Mouse (Mus musculus) heart, embryonic 15.5 days (tissue): ENCODE data around the gene Tnfrsf21. TPM values are rescaled to one million over a fixed set of nuclear protein-coding genes. Genes with fewer than 3 reads are reported as not detected.
A peak's percentile ranks its signal among the peaks of the same experiment; 100 is the strongest.

ENCODE experiments used
- ATAC-seq: fragments of 200-750 bp; cut with Nextera tagmentation; replicated peaks from 2 replicates; pipeline ENCODE4 v1.8.0; 2017; ENCODE audit warnings: low read depth, moderate TSS enrichment; ENCODE audit not compliant: insufficient number of reproducible peaks, insufficient read depth, low FRiP score
- H3K27ac ChIP-seq: fragments of 300-500 bp; sonication (generic); 2 replicates; pipeline ENCODE4 v1.5.1; 2015; ENCODE audit warnings: mild to moderate bottlenecking, inconsistent platforms
- H3K27me3 ChIP-seq: fragments of 300-500 bp; sonication (generic); 2 replicates; pipeline ENCODE4 v1.6.1; 2015; ENCODE audit warnings: inconsistent platforms
- H3K36me3 ChIP-seq: fragments of 300-500 bp; sonication (generic); 2 replicates; pipeline ENCODE4 v1.6.1; 2015; ENCODE audit warnings: mild to moderate bottlenecking, inconsistent platforms
- H3K4me1 ChIP-seq: fragments of 300-500 bp; sonication (generic); replicated peaks from 2 replicates; pipeline ENCODE4 v1.6.1; 2015; ENCODE audit warnings: inconsistent platforms
- H3K4me2 ChIP-seq: fragments of 300-500 bp; sonication (generic); 2 replicates; pipeline ENCODE4 v1.6.1; 2015; ENCODE audit warnings: inconsistent platforms, mild to moderate bottlenecking, moderate library complexity
- H3K4me3 ChIP-seq: fragments of 300-500 bp; sonication (generic); 2 replicates; pipeline ENCODE4 v1.5.1; 2015; ENCODE audit warnings: mild to moderate bottlenecking, inconsistent platforms
- H3K9ac ChIP-seq: fragments of 300-500 bp; sonication (generic); 2 replicates; pipeline ENCODE4 v1.6.1; 2015; ENCODE audit warnings: mild to moderate bottlenecking, inconsistent platforms
- H3K9me3 ChIP-seq: fragments of 300-500 bp; sonication (generic); replicated peaks from 2 replicates; pipeline ENCODE4 v1.6.1; 2016; ENCODE audit warnings: inconsistent platforms
- WGBS: fragments of 180-500 bp; shearing (Covaris S2); methylation state at CpG from one replicate; pipeline ENCODE4 v1.1.7; 2015; ENCODE audit warnings: mixed read lengths; 5-methylcytosine and 5-hydroxymethylcytosine counted together
- polyA plus RNA-seq: library from polyadenylated mRNA; unstranded; fragments of >200 nt; fragmentation: Nextera tagmentation; extraction: Ambion mirVana; gene quantifications from 2 replicates; pipeline ENCODE4 v1.2.1, GENCODE M21; 2015

Gene Tnfrsf21
- 9.4 and 14.4 TPM in 2 replicates for polyA plus RNA-seq

GRCm38 (mm10) chr17:43016371-43017331 lies at the start of gene Tnfrsf21:
TSS of gene Tnfrsf21 (plus strand) at chr17:43016555.
- Histone ChIP-seq H3K27me3 (peaks cover 24% of the 10 kb centered on the region), H3K27ac (peak within 1 kb of the TSS; percentile 53), H3K36me3 (no peaks in the 10 kb centered on the region), H3K4me1 (peaks cover 8% of the 10 kb centered on the region; the same call in 1 of the 2 replicates), H3K4me2 (peak within 1 kb of the TSS; percentile 94), H3K4me3 (peak within 1 kb of the TSS; percentile 65), H3K9ac (peak within 1 kb of the TSS; percentile 65), H3K9me3 (no peaks in the 10 kb centered on the region)
- ATAC-seq, result peak; percentile 90
- WGBS, result under 1% methylated on average over 79 of the region's 80 CpGs

DNA sequence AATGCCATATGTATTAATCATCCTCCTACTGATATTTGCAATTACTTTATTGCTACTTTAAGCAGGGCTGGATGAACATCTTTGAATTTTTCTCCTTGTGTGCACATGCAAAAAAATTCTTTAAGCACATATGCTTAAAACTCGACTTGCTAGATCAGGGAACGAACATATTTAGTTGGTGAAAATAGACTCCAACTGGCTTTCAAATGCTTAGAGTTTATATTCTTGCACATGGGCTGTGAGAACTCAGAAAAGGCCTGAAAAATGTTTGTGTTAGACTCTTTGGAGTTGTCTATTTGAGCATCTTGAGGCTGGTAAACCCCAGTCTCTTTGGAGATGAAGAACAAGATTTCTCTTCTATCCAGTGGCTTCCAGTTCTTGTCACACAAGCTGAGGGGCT lies 48.2 kb upstream of the Tnfrsf21 start:
- no peaks in the 10 kb centered on the region for H3K4me1 ChIP-seq
- H3K4me2 ChIP-seq, result no peak overlapping the region
- ATAC-seq, result no peak
- H3K4me3 ChIP-seq, result no peak overlapping the region
- no peak overlapping the region for H3K9ac ChIP-seq
- H3K36me3 ChIP-seq, result no peaks in the 10 kb centered on the region
- H3K27me3 ChIP-seq, result no peaks in the 10 kb centered on the region
- H3K27ac ChIP-seq, result no peak overlapping the region
- no peaks in the 10 kb centered on the region for H3K9me3 ChIP-seq
- 74% methylated on average over 2 of the region's 2 CpGs for WGBS

GRCm38 (mm10) chr17:42975312-42975996 lies 40.9 kb upstream of the Tnfrsf21 start:
- no peaks in the 10 kb centered on the region for H3K27me3 ChIP-seq
- H3K27ac ChIP-seq, result peak overlapping the region; percentile 65
- no peaks in the 10 kb centered on the region for H3K36me3 ChIP-seq
- H3K4me3 ChIP-seq, result no peak overlapping the region
- H3K9me3 ChIP-seq, result no peaks in the 10 kb centered on the region
- peak; percentile 50; the same call in 1 of the 2 replicates for ATAC-seq
- peak overlapping the region; percentile 36 for H3K4me2 ChIP-seq
- H3K9ac ChIP-seq, result no peak overlapping the region
- WGBS, result 38% methylated on average over 18 of the region's 18 CpGs
- peaks cover 4% of the 10 kb centered on the region for H3K4me1 ChIP-seq

DNA sequence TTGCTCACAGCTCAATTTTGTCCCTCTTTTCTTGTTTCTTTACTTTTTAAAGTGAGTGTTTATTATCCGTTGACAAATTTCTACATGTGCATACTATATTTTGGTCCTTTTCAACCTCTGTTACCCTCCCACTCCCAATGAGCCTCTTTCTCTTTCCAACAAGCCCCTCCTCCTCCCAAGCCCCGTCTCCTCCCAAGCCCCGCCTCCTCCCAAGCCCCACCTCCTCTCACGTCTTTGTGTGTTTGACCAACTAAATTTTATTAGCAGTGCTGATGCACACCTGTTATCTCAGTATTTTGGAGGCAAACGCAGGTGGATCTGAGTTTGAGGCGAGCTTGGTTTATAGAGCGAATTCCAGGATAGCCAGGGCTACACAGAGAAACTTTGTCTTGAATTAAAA lies 38.6 kb upstream of the Tnfrsf21 start:
- Histone ChIP-seq H3K4me1 (peaks cover 10% of the 10 kb centered on the region), H3K36me3 (no peaks in the 10 kb centered on the region), H3K4me2 (no peak overlapping the region), H3K27me3 (no peaks in the 10 kb centered on the region), H3K4me3 (no peak overlapping the region), H3K27ac (no peak overlapping the region), H3K9ac (no peak overlapping the region), H3K9me3 (no peaks in the 10 kb centered on the region)
- 65% methylated on average over 7 of the region's 7 CpGs for WGBS
- no peak for ATAC-seq

GRCm38 (mm10) chr17:42978345-42978744 lies 38.0 kb upstream of the Tnfrsf21 start:
- 64% methylated on average over 4 of the region's 4 CpGs for WGBS
- no peak for ATAC-seq
- no peaks in the 10 kb centered on the region for H3K36me3 ChIP-seq
- peaks cover 10% of the 10 kb centered on the region for H3K4me1 ChIP-seq
- no peak overlapping the region for H3K27ac ChIP-seq
- H3K4me3 ChIP-seq, result no peak overlapping the region
- H3K27me3 ChIP-seq, result no peaks in the 10 kb centered on the region
- no peak overlapping the region for H3K4me2 ChIP-seq
- H3K9ac ChIP-seq, result no peak overlapping the region
- no peaks in the 10 kb centered on the region for H3K9me3 ChIP-seq

DNA sequence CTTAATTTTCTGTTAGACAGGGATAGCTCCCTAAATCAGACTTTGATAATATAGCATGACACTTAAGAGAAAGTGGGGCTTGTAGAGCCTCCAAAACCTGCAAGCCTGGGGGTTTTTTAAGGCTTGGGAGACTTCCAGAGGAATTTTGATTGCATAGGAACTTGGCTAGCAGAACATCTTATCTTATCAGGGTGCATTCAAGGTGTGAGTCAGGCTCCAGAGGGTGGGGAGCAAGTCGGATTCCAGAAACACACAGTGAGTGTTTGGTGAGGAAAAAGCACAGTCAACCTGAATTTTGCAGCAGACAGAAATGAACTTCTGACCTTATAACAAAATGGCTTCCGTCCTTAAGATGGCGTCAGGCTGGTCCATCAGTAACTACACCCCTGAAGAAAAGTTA lies 34.5 kb upstream of the Tnfrsf21 start:
- Histone ChIP-seq H3K36me3 (no peaks in the 10 kb centered on the region), H3K27ac (no peak overlapping the region), H3K4me1 (peaks cover 6% of the 10 kb centered on the region), H3K4me3 (no peak overlapping the region), H3K27me3 (no peaks in the 10 kb centered on the region), H3K9ac (no peak overlapping the region), H3K9me3 (no peaks in the 10 kb centered on the region), H3K4me2 (no peak overlapping the region)
- WGBS, result 52% methylated on average over 3 of the region's 3 CpGs
- no peak for ATAC-seq

DNA sequence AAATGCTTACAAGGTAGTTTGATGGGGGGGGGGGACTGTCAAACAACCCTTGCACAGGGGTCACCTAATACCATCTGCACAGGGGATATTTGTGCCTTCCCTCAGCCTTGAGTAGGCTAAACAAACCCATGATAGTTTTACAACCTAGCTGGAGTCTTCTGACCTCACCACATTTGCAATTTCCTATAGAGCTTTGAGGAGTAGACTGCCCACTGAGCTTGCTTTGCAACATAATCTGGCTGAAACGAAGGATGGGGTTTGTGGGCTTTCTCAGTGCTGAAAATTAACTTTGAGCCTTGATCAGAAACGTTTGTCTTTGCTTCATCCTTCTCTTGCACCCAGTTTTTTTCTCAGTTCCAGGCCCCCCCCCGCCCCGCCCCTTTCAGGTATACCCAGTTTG lies 33.8 kb upstream of the Tnfrsf21 start:
- no peak overlapping the region for H3K4me2 ChIP-seq
- no peaks in the 10 kb centered on the region for H3K9me3 ChIP-seq
- no peaks in the 10 kb centered on the region for H3K36me3 ChIP-seq

DNA sequence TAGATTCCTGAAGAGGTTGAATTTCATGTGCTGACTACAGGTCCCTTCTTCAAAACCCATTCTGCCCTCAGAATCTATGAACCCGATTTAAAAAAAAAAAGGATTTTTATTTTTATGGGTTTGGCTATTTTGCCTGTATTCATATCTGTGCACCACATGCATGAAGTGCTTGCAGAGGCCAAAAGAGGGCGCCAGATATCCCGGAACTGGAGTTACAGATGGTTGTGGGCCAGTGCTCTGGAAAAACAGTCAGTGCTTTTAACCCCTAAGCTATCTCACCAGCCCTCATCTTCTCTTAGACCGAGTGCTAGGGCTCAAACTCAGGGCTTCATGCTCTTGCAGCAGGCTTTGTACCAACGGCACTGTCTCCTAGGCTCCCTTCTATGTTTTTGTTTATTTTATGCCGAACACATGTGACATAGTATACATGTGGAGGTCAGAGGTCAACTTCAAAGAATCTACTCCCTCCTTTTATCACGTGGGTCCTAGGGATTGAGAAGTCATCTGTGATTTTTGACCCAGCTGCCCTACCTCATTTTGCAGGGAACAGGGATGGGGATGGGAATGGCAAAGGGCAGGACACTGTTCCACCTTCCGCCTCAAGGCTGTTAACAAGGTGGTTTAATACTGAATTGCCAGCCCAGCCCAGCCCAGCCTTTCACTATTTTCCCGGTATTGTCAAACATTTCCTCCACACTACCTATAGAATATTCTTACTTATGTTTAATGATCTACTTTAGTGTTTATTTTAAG lies 30.3 kb upstream of the Tnfrsf21 start:
- no peaks in the 10 kb centered on the region for H3K36me3 ChIP-seq
- ATAC-seq, result no peak
- no peaks in the 10 kb centered on the region for H3K9me3 ChIP-seq
- WGBS, result 60% methylated on average over 9 of the region's 9 CpGs
- H3K4me1 ChIP-seq, result peaks cover 6% of the 10 kb centered on the region
- H3K4me2 ChIP-seq, result no peak overlapping the region
- no peak overlapping the region for H3K4me3 ChIP-seq
- H3K9ac ChIP-seq, result no peak overlapping the region
- H3K27ac ChIP-seq, result no peak overlapping the region
- no peaks in the 10 kb centered on the region for H3K27me3 ChIP-seq

More for the DNA sequence above, 33.8 kb upstream of the Tnfrsf21 start:
- Histone ChIP-seq H3K4me1 (peaks cover 6% of the 10 kb centered on the region), H3K4me3 (no peak overlapping the region), H3K27me3 (no peaks in the 10 kb centered on the region), H3K27ac (no peak overlapping the region), H3K9ac (no peak overlapping the region)
- WGBS, result 61% methylated on average over 4 of the region's 4 CpGs
- no peak for ATAC-seq

DNA sequence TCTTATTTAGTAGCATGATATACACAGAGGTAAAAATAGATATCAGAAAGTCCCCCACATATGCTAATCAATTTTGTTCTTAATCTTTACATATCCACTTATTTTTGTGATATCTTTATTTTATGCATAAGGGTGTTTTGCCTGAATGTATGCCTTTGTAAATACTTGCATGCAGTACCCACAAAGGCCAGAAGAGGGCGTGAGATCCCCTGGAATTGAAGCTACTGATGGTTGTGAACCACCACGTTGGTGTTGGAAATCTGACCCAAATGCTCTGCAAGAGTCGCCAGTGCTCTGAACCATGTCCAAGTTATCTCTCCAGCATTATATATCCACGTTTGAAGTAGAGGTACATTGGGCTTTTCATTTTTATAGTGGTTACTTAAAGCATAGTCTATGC lies 28.7 kb upstream of the Tnfrsf21 start:
- H3K4me2 ChIP-seq, result no peak overlapping the region
- H3K4me3 ChIP-seq, result no peak overlapping the region
- no peaks in the 10 kb centered on the region for H3K27me3 ChIP-seq
- H3K4me1 ChIP-seq, result no peaks in the 10 kb centered on the region
- no peak overlapping the region for H3K27ac ChIP-seq
- no peaks in the 10 kb centered on the region for H3K36me3 ChIP-seq
- no peak for ATAC-seq
- 28% methylated on average over 4 of the region's 4 CpGs for WGBS
- no peaks in the 10 kb centered on the region for H3K9me3 ChIP-seq
- H3K9ac ChIP-seq, result no peak overlapping the region

GRCm38 (mm10) chr17:42989981-42990380 lies 26.4 kb upstream of the Tnfrsf21 start:
- Histone ChIP-seq H3K9me3 (no peaks in the 10 kb centered on the region), H3K27ac (no peak overlapping the region), H3K36me3 (no peaks in the 10 kb centered on the region), H3K9ac (no peak overlapping the region), H3K4me1 (no peaks in the 10 kb centered on the region), H3K4me2 (no peak overlapping the region), H3K27me3 (no peaks in the 10 kb centered on the region), H3K4me3 (no peak overlapping the region)
- ATAC-seq, result 0 out of 2 replicates have a peak, but pooled peaks have one; percentile 31
- WGBS, result 76% methylated on average over 4 of the region's 4 CpGs

GRCm38 (mm10) chr17:42991112-42991511 lies 25.2 kb upstream of the Tnfrsf21 start:
- Histone ChIP-seq H3K27ac (no peak overlapping the region), H3K9ac (no peak overlapping the region), H3K4me2 (no peak overlapping the region), H3K4me3 (no peak overlapping the region), H3K4me1 (no peaks in the 10 kb centered on the region), H3K9me3 (no peaks in the 10 kb centered on the region), H3K27me3 (no peaks in the 10 kb centered on the region), H3K36me3 (no peaks in the 10 kb centered on the region)
- WGBS, result 47% methylated on average over 11 of the region's 11 CpGs
- no peak for ATAC-seq
